ENCODE assay signal across 10 mouse cellular contexts in the genomic region with DNA sequence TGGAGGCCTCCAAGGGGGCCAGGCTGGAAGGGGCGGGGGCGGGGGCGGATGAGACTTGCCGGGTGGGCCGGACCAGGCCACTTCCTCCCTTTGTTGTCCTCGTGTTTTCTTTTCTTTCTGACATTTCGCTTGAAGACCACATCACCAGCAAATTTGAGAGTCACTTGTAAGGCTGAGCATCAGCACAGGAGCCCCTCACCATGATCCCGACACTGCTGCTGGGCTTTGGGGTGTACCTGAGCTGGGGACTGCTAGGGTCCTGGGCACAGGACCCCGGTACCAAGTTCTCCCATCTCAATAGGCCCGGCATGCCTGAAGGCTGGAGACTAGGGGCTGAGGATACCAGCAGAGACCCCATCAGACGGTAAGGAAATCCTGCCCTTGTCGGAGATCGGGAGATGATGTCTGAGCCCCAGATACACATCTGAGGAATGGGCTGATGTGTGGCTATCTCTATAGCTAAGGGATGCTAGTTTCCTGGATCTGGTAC. TPM values are rescaled to one million over a fixed set of nuclear protein-coding genes. Genes with fewer than 3 reads are reported as not detected.
DNase-seq lines count a peak whose midpoint lies in the region; ATAC-seq and TF ChIP-seq lines count a peak whose summit lies in the region.
"Had no signal": no experiment of that assay in that cellular context is flagged by ENCODE, and none has a peak within 500 bp of the region (broad histone marks: within the 10 kb centered on the region; RNA-seq: fewer than 3 reads in every experiment).

A gene (plus strand): TSS at position 51 of the 490 bp plus-strand sequence.

- no peak for TF ChIP-seq EP300 in liver, postnatal 0 days (IDR thresholded peaks at IDR 0.05; ENCODE audit: low read depth)

- ATAC-seq in liver, postnatal 0 days = no peak
- ATAC-seq in forebrain, embryonic 12.5 days (ENCODE audit: low FRiP score) = no peak
- ATAC-seq in forebrain, embryonic 16.5 days = no peak

- no peak within 1 kb of the TSS for H3K9ac ChIP-seq in liver, postnatal 0 days (replicated peaks)
- H3K9ac ChIP-seq in forebrain, embryonic 12.5 days = no peak within 1 kb of the TSS
- H3K9ac ChIP-seq in forebrain, embryonic 16.5 days (replicated peaks; ENCODE audit: low read depth, low read length) = no peak within 1 kb of the TSS

- no peaks in the 10 kb centered on the region for H3K27me3 ChIP-seq in liver, postnatal 0 days (ENCODE audit: insufficient read depth, low read length)
- H3K27me3 ChIP-seq in forebrain, embryonic 12.5 days = no peaks in the 10 kb centered on the region
- H3K27me3 ChIP-seq in forebrain, embryonic 16.5 days (replicated peaks; ENCODE audit: control insufficient read depth, insufficient read depth, low read length) = no peaks in the 10 kb centered on the region

- peak within 1 kb of the TSS; percentile 13; the same call in 1 of the 2 replicates for H3K4me3 ChIP-seq in layer of hippocampus, adult 2 months
- no peak within 1 kb of the TSS; the same call in 1 of the 2 replicates for H3K4me3 ChIP-seq in cortical plate, adult 2 months (ENCODE audit: insufficient read depth, low read length)
- peak within 1 kb of the TSS; percentile 17; the same call in 1 of the 2 replicates for H3K4me3 ChIP-seq in liver, postnatal 0 days (ENCODE audit: low read depth, low read length)
- no peak within 1 kb of the TSS for H3K4me3 ChIP-seq in forebrain, embryonic 12.5 days (replicated peaks)
- H3K4me3 ChIP-seq in forebrain, embryonic 16.5 days (replicated peaks; ENCODE audit: low read length) = no peak within 1 kb of the TSS

- no peaks in the 10 kb centered on the region for H3K9me3 ChIP-seq in liver, postnatal 0 days (ENCODE audit: low read length)
- H3K9me3 ChIP-seq in forebrain, embryonic 12.5 days = no peaks in the 10 kb centered on the region
- no peaks in the 10 kb centered on the region for H3K9me3 ChIP-seq in forebrain, embryonic 16.5 days (ENCODE audit: control insufficient read depth, low read length)
- H3K9me3 ChIP-seq: G1E had no signal

- H3K4me2 ChIP-seq in liver, postnatal 0 days (ENCODE audit: low read depth, low read length) = peak within 1 kb of the TSS; percentile 33
- H3K4me2 ChIP-seq in forebrain, embryonic 12.5 days = no peak within 1 kb of the TSS
- H3K4me2 ChIP-seq in forebrain, embryonic 16.5 days (ENCODE audit: low read length) = no peak within 1 kb of the TSS

- 45% methylated on average over 13 of the region's 13 CpGs for WGBS in liver, postnatal 0 days (ENCODE audit: insufficient replicate concordance)
- WGBS in forebrain, embryonic 12.5 days = 86% methylated on average over 13 of the region's 13 CpGs
- 83% methylated on average over 13 of the region's 13 CpGs for WGBS in forebrain, embryonic 16.5 days

- no peaks in the 10 kb centered on the region for H3K36me3 ChIP-seq in liver, postnatal 0 days (replicated peaks; ENCODE audit: insufficient read depth, low read length)
- no peaks in the 10 kb centered on the region for H3K36me3 ChIP-seq in forebrain, embryonic 12.5 days (replicated peaks)
- no peaks in the 10 kb centered on the region for H3K36me3 ChIP-seq in forebrain, embryonic 16.5 days (ENCODE audit: control insufficient read depth, insufficient read depth)
- H3K36me3 ChIP-seq: G1E had no signal

- H3K4me1 ChIP-seq in cortical plate, adult 2 months (ENCODE audit: control insufficient read depth, insufficient read depth, low read length) = no peaks in the 10 kb centered on the region
- H3K4me1 ChIP-seq in liver, postnatal 0 days (ENCODE audit: insufficient read depth) = no peaks in the 10 kb centered on the region
- H3K4me1 ChIP-seq in forebrain, embryonic 12.5 days = peaks cover 12% of the 10 kb centered on the region
- peaks cover 7% of the 10 kb centered on the region for H3K4me1 ChIP-seq in forebrain, embryonic 16.5 days (replicated peaks; ENCODE audit: control insufficient read depth, insufficient read depth, low read length)

- no peak for TF ChIP-seq POLR2A in cortical plate, adult 2 months (IDR thresholded peaks at IDR 0.05; ENCODE audit: extremely low read depth, insufficient read depth, low read length)

- no peak for DNase-seq in layer of hippocampus, adult 2 months (ENCODE audit: low spot score in 2 of 2)
- no peak for DNase-seq in layer of hippocampus, postnatal 14 days (ENCODE audit: low spot score in 2 of 2)
- no peak for DNase-seq in heart, postnatal 14 days
- DNase-seq in liver, postnatal 0 days = no peak
- no peak for DNase-seq in layer of hippocampus, adult 18-20 months (ENCODE audit: low spot score in 2 of 2)

- TF ChIP-seq CTCF in layer of hippocampus, adult 2 months (conservative IDR thresholded peaks at IDR 0.05) = no peak
- no peak for TF ChIP-seq CTCF in cortical plate, adult 2 months (IDR thresholded peaks at IDR 0.05; ENCODE audit: extremely low read depth, insufficient read depth, low read length)
- no peak for TF ChIP-seq CTCF in liver, postnatal 0 days (IDR thresholded peaks at IDR 0.05; ENCODE audit: low read depth)

- H3K27ac ChIP-seq in layer of hippocampus, adult 2 months = peak within 1 kb of the TSS; percentile 39; the same call in 1 of the 2 replicates
- H3K27ac ChIP-seq in cortical plate, adult 2 months (ENCODE audit: insufficient read depth, low read length) = peak within 1 kb of the TSS; percentile 18
- H3K27ac ChIP-seq in liver, postnatal 0 days (ENCODE audit: low read depth) = no peak within 1 kb of the TSS
- H3K27ac ChIP-seq in forebrain, embryonic 12.5 days = no peak within 1 kb of the TSS
- H3K27ac ChIP-seq in forebrain, embryonic 16.5 days (ENCODE audit: low read length) = no peak within 1 kb of the TSS

- intact Hi-C loops in heart, postnatal 14 days (cut with DNase I) = loop anchor here (10.0 kb wide), 1 partner anchor 291 kb away; a partner anchor contains a TSS

RNA-seq across cellular contexts. Expression of the gene that starts here (rescaled TPM):
- total RNA-seq in layer of hippocampus, adult 2 months (2021) = 1 to 10 TPM; 3.9 to 4.0 TPM
- total RNA-seq in layer of hippocampus, postnatal 14 days (2021) = 1 to 10 TPM; 2.7 to 5.2 TPM
- polyA plus RNA-seq in cortical plate, adult 2 months (2012; rRNA removed) = 3.2 and 3.4 TPM in 2 replicates
- total RNA-seq in heart, postnatal 14 days (2021) = 10 to 100 TPM; 39.5 to 43.8 TPM
- 3.2 and 3.3 TPM in 2 replicates for polyA plus RNA-seq in liver, postnatal 0 days (2015; fragmentation: Nextera tagmentation; extraction: Ambion mirVana)
- polyA plus RNA-seq in forebrain, embryonic 12.5 days (2016; fragmentation: Nextera tagmentation; extraction: Ambion mirVana) = 5.5 and 6.1 TPM in 2 replicates
- polyA plus RNA-seq in forebrain, embryonic 16.5 days (2015; fragmentation: Nextera tagmentation; extraction: Ambion mirVana) = 3.9 and 4.8 TPM in 2 replicates
- total RNA-seq in layer of hippocampus, adult 18-20 months (2021) = 1 to 10 TPM; 3.1 to 3.3 TPM
- total RNA-seq: megakaryocyte-erythroid progenitor cell, adult 5-6 weeks had no signal

Comparison
In these comparisons a context has a peak if more than half of its experiments do, and no peak if none do; other contexts are left out.
1. RNA of the gene that starts here (total RNA-seq): 39.5 to 43.8 TPM in heart, postnatal 14 days; 2.7 to 5.2 TPM in layer of hippocampus, postnatal 14 days, 3.9 to 4.0 TPM in layer of hippocampus, adult 2 months and 3.1 to 3.3 TPM in layer of hippocampus, adult 18-20 months; every median in the first group is over 4 times any median in the second.
2. H3K27ac ChIP-seq: peak in layer of hippocampus, adult 2 months (single experiment) and cortical plate, adult 2 months (single experiment); none in liver, postnatal 0 days (single experiment), forebrain, embryonic 12.5 days (single experiment) and forebrain, embryonic 16.5 days (single experiment).
3. H3K4me3 ChIP-seq: peak in layer of hippocampus, adult 2 months (single experiment) and liver, postnatal 0 days (single experiment); none in cortical plate, adult 2 months (single experiment), forebrain, embryonic 12.5 days (single experiment) and forebrain, embryonic 16.5 days (single experiment).